Mouse (Mus musculus) midbrain, embryonic 13.5 days (tissue): ENCODE data around the gene Sema3b. TPM values are rescaled to one million over a fixed set of nuclear protein-coding genes. Genes with fewer than 3 reads are reported as not detected.
A peak's percentile ranks its signal among the peaks of the same experiment; 100 is the strongest.

Source experiments
- ATAC-seq: fragments of 200-750 bp; cut with Nextera tagmentation; 2 replicates; pipeline ENCODE4 v1.8.0; 2017; ENCODE audit warnings: mild to moderate bottlenecking, moderate TSS enrichment, moderate library complexity
- H3K27ac ChIP-seq: fragments of 300-500 bp; sonication (generic); 2 replicates; pipeline ENCODE4 v1.5.1; 2015; ENCODE audit warnings: inconsistent platforms, mild to moderate bottlenecking, moderate library complexity
- H3K27me3 ChIP-seq: fragments of 300-500 bp; sonication (generic); 2 replicates; pipeline ENCODE4 v1.6.1; 2015; ENCODE audit warnings: mild to moderate bottlenecking, inconsistent platforms
- H3K36me3 ChIP-seq: fragments of 300-500 bp; sonication (generic); 2 replicates; pipeline ENCODE4 v1.6.1; 2015; ENCODE audit warnings: mild to moderate bottlenecking, inconsistent platforms
- H3K4me1 ChIP-seq: fragments of 300-500 bp; sonication (generic); replicated peaks from 2 replicates; pipeline ENCODE4 v1.6.1; 2015; ENCODE audit warnings: inconsistent platforms
- H3K4me2 ChIP-seq: fragments of 300-500 bp; sonication (generic); replicated peaks from 2 replicates; pipeline ENCODE4 v1.6.1; 2015; ENCODE audit warnings: moderate library complexity, mild to moderate bottlenecking, inconsistent platforms
- H3K4me3 ChIP-seq: fragments of 300-500 bp; sonication (generic); replicated peaks from 2 replicates; pipeline ENCODE4 v1.5.1; 2015; ENCODE audit warnings: mild to moderate bottlenecking, inconsistent platforms
- H3K9ac ChIP-seq: fragments of 300-500 bp; sonication (generic); replicated peaks from 2 replicates; pipeline ENCODE4 v1.6.1; 2015; ENCODE audit warnings: mild to moderate bottlenecking, inconsistent platforms
- H3K9me3 ChIP-seq: fragments of 300-500 bp; sonication (generic); 2 replicates; pipeline ENCODE4 v1.6.1; 2016; ENCODE audit warnings: mild to moderate bottlenecking, inconsistent platforms
- WGBS: fragments of 180-500 bp; shearing (Covaris S2); methylation state at CpG from one replicate; pipeline ENCODE4 v1.1.7; 2015; 5-methylcytosine and 5-hydroxymethylcytosine counted together
- polyA plus RNA-seq: library from polyadenylated mRNA; unstranded; fragments of >200 nt; fragmentation: Nextera tagmentation; extraction: Ambion mirVana; gene quantifications from 2 replicates; pipeline ENCODE4 v1.2.1, GENCODE M21; 2015

Gene Sema3b
- polyA plus RNA-seq, 1 experiment from 2014 or later: 2.7 TPM

DNA sequence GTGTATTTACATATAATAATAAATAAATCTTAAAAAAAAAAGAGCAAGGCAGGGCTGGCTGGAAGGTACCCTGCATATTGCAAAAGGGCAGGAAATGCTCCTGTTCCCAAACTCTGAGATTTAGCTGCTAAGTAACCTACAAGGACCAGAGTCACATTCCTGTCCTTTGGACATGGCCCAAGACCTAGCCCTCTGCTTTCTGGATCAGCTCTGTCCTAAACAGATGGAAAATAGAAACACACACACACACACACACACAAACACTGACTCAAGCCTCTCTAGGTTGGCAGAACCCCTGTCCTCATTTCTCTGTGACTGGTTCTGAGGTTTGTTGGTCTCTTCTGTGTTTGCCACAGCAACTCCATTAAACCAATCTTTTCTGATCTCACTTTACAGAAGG is 11.9 kb upstream of the Sema3b start:
- Histone ChIP-seq H3K36me3 (peaks cover 79% of the 10 kb centered on the region), H3K27ac (no peak overlapping the region), H3K9ac (no peak overlapping the region), H3K4me2 (no peak overlapping the region), H3K4me1 (peaks cover 38% of the 10 kb centered on the region), H3K4me3 (no peak overlapping the region), H3K27me3 (no peaks in the 10 kb centered on the region), H3K9me3 (no peaks in the 10 kb centered on the region)
- no peak for ATAC-seq

DNA sequence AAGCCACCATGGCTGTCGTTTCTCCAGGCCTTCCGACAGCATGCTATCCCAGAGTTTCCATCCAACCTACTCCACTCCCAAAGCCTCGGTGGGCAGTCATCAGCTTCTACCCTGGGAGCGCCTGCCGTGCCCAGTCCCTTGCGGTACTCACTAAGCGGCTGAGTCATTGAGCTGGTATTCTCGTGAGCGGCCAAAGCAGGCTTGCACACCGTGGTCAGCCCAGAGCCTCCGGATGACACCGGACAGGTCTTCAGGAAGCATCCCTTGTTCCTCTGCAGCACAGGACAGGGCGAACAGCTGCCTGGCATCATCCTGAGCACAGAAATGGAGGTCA is 10.5 kb upstream of the Sema3b start:
- no peak for ATAC-seq
- no peak overlapping the region for H3K9ac ChIP-seq
- H3K27ac ChIP-seq: peak overlapping the region; percentile 32; the same call in 1 of the 2 replicates
- H3K4me2 ChIP-seq: no peak overlapping the region
- no peak overlapping the region for H3K4me3 ChIP-seq
- peaks cover 32% of the 10 kb centered on the region for H3K4me1 ChIP-seq
- H3K36me3 ChIP-seq: peaks cover 82% of the 10 kb centered on the region
- no peaks in the 10 kb centered on the region for H3K27me3 ChIP-seq
- no peaks in the 10 kb centered on the region for H3K9me3 ChIP-seq
- 85% methylated on average over 13 of the region's 13 CpGs for WGBS

DNA sequence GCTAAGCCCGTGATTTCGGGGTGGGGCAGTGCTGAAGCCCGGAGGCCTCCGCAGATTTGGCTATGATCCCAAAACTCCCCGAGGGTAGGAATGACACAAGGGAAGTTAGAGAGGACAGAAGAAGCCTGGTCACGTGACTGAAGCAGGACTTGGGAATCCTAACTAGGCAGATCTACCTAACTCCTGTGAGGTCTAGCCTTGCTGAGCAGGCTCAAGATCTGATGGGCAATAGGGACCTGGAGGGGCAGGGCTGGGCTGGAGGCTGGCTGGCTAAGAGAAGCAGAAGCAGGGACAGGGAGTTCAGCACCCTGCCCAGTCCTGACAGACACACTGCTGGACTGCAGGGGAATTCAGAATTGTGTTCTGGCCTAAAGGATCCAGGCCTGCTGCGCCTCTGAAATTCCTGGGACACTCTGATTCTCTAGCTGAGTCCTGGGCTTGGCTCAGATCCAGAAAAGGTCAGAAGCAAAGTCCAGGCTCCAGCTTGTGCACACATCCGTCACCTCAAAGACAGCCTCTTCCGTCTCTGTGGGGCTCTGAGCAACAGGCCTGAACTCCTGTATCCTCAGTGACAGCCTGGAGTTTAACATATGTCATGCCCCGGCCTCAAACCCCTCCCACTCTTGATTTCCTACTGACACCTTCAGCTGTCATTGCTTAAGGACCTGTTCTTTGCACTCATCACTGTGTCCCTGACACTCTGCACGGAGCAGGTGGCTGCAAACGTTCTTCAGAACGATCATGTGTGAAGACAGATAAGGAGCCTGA is 9.9 kb upstream of the Sema3b start:
- no peak for ATAC-seq
- WGBS: 70% methylated on average over 13 of the region's 13 CpGs
- peaks cover 82% of the 10 kb centered on the region for H3K36me3 ChIP-seq

DNA sequence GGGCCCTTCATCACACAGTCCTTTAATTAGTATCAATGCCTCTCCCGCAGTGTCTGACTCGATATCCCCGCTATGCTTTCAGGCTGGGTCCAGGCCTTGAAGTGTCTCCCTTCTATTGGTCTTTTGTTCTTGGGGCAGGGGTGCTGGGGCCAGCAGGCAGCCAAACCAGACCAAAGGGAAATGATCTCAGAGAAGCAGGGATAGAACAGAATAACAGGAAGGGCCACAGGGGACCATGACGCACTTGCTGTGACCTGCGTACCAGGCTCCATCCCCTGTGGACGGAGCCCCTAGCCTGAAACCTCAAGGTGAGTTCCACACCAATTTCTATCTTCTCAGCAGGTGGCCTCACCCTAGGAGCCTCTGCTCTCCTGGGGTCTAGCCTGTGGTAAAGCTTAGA is 9.1 kb upstream of the Sema3b start:
- Histone ChIP-seq H3K27ac (peak overlapping the region; percentile 32; the same call in 1 of the 2 replicates), H3K9ac (no peak overlapping the region), H3K4me3 (no peak overlapping the region), H3K4me1 (peaks cover 29% of the 10 kb centered on the region), H3K27me3 (no peaks in the 10 kb centered on the region), H3K36me3 (peaks cover 84% of the 10 kb centered on the region), H3K9me3 (no peaks in the 10 kb centered on the region), H3K4me2 (no peak overlapping the region)
- WGBS: 89% methylated on average over 6 of the region's 6 CpGs
- no peak for ATAC-seq

More for the DNA sequence above, 9.9 kb upstream of the Sema3b start:
- Histone ChIP-seq H3K4me3 (no peak overlapping the region), H3K4me2 (no peak overlapping the region), H3K4me1 (peaks cover 27% of the 10 kb centered on the region), H3K27me3 (no peaks in the 10 kb centered on the region), H3K9me3 (no peaks in the 10 kb centered on the region), H3K9ac (no peak overlapping the region), H3K27ac (peak overlapping the region; percentile 32; the same call in 1 of the 2 replicates)

DNA sequence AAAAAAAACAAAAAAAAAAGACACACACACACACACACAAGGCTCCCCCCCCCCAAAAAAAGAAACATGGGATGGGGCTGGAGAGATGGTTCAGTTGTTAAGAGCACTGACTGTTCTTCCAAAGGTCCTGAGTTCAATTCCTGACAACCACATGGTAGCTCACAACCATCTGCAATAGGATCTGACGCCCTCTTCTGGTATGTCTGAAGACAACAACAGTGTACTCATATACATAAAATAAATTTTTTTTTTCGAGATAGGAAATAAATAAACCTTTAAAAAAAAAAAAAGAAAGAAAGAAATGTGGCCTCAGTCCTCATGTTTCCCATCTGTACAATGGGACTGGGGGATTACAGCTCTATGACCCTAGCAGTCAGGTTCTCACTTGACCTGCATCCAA is 8.4 kb upstream of the Sema3b start:
- no peak overlapping the region for H3K4me3 ChIP-seq
- peaks cover 77% of the 10 kb centered on the region for H3K36me3 ChIP-seq
- H3K9me3 ChIP-seq: no peaks in the 10 kb centered on the region
- H3K9ac ChIP-seq: no peak overlapping the region
- H3K4me1 ChIP-seq: peaks cover 33% of the 10 kb centered on the region
- H3K4me2 ChIP-seq: no peak overlapping the region
- 90% methylated on average over 2 of the region's 2 CpGs for WGBS
- no peaks in the 10 kb centered on the region for H3K27me3 ChIP-seq
- ATAC-seq: no peak
- H3K27ac ChIP-seq: no peak overlapping the region

DNA sequence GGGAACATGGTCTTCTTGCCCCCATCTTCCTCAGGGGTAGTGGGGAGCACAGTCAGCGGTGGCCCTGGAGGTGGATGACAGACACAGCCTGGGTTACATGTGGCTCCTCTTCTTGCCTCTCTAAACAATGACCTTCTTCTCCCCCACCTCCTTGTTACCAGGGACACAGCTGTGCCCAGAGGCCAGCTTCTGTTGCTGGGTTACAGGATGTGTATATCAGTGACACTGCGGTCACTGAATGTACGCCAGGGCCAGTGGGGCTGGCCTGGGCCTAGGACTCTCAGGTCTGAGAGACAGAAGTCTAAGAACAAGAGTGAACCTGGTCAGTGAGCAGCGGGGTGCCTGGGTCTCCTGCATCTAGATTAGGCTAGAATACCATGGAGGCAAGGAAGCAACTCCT is 6.0 kb upstream of the Sema3b start:
- no peaks in the 10 kb centered on the region for H3K9me3 ChIP-seq
- H3K4me1 ChIP-seq: peaks cover 46% of the 10 kb centered on the region
- no peak overlapping the region for H3K4me2 ChIP-seq
- ATAC-seq: no peak
- peaks cover 65% of the 10 kb centered on the region for H3K36me3 ChIP-seq
- H3K9ac ChIP-seq: peak overlapping the region; percentile 10
- H3K4me3 ChIP-seq: no peak overlapping the region
- H3K27ac ChIP-seq: peak overlapping the region; percentile 99
- 53% methylated on average over 4 of the region's 4 CpGs for WGBS
- no peaks in the 10 kb centered on the region for H3K27me3 ChIP-seq

DNA sequence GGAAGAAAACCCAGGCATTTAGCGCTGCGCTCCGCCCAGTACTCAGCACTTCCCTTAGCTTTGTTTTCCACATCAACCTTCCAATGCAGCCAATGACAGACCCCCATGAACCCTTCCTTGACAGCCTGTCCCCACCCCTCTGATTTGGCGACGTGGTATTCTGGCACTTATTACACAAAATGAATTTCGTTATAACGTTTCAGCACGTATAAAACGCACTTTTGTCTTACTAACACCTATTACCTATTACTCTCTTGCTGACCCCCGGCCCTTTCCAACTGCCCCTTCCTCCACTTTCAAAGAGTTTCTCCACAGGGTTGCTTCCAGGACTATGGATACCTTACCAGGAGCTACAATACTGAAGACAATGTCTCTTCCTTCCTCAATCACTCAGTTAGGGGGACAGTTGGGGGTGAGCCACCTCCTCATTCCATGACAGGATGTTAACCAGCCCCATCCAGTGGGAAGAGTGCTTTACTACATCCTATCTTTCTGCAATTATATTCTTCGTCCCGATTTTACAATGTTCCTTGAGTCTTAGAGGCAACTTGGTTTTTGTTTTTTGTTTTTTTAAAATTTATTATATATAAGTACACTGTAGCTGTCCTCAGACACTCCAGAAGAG is 4.0 kb upstream of the Sema3b start:
- Histone ChIP-seq H3K9me3 (no peaks in the 10 kb centered on the region), H3K27ac (peak overlapping the region; percentile 99), H3K36me3 (peaks cover 45% of the 10 kb centered on the region), H3K9ac (no peak overlapping the region), H3K4me1 (peaks cover 45% of the 10 kb centered on the region), H3K27me3 (no peaks in the 10 kb centered on the region), H3K4me2 (peak overlapping the region; percentile 62), H3K4me3 (peak overlapping the region; percentile 33)
- peak; percentile 29; the same call in 1 of the 2 replicates for ATAC-seq
- WGBS: 11% methylated on average over 12 of the region's 12 CpGs

DNA sequence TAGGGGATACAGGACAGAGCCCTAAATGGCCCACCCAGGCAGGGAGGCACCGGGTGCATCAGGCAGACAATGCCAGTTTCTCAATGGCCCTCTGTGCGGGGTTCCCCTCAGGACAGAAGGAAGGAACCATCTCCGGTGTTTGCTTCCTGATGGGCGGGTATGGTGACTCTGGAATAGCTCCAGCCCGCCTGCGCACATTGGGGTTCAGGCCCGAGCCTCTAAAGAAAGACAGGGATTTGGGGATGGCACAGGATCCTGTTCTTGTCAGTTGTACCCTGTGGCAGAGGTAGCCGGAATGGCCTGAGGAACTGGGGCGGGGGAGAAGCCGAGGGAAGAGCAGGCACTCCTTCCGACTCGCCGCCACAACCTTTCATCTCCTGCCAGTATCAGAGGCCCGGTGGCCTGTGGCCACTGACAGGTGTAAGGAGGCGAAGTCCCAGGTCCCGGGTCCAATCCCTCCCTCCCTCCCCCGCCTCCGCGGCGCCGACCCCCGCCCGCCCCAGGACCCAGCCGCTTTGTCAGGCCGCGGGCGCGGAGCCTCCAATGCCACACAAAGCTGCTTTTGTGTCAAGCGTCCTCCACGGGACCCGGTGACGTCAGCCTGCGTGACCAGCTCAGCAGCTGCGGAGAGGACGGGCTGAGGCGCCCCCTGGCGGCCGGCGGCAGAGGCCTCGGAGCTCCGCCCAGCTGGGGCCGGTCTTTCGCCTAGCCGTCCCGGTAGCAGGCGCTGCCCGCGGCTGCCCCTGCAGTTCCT is 3.3 kb upstream of the Sema3b start:
- ATAC-seq: peak; percentile 94
- WGBS: 1% methylated on average over 45 of the region's 48 CpGs
- Histone ChIP-seq H3K9me3 (no peaks in the 10 kb centered on the region), H3K4me3 (peak overlapping the region; percentile 33), H3K36me3 (peaks cover 38% of the 10 kb centered on the region), H3K9ac (peak overlapping the region; percentile 80), H3K27me3 (no peaks in the 10 kb centered on the region), H3K4me2 (peak overlapping the region; percentile 62), H3K27ac (peak overlapping the region; percentile 99), H3K4me1 (peaks cover 51% of the 10 kb centered on the region)

DNA sequence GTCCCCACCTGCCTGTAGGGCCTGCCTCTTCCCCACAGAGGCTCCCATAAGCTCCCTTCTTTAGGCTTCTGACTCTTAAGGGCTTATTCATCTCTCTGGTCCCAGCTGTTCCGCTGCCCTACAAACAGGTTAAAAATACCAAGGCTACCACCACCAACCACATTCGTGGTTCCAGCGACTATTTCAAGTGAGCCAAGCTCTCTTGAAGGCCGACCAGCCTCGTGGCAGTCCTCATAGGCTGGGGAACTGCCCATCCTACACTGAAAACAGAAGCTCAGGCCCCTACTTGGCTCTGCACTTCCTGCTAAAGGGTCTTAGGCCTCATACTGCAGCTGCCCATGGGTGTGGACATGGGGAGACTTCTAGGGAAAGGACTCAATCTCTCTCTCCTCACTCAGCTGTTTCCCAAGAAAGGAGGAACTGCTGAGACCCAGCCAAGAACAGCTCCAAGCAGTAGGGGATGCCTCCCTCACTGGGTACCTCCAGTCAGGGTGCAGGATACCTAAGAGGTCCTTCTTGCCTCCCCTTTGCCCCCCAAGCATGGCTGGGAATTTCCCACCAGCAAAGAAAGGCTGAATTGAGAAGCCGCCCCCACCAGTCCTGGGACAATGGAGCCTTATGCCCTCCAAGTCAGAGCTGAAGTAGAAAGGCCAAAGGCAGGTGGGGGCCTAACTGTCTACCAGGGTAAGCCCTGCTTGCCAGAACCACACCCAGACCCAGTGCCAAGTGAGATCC is 2.6 kb upstream of the Sema3b start:
- peak overlapping the region; percentile 33; the same call in 1 of the 2 replicates for H3K4me3 ChIP-seq
- WGBS: 75% methylated on average over 6 of the region's 6 CpGs

DNA sequence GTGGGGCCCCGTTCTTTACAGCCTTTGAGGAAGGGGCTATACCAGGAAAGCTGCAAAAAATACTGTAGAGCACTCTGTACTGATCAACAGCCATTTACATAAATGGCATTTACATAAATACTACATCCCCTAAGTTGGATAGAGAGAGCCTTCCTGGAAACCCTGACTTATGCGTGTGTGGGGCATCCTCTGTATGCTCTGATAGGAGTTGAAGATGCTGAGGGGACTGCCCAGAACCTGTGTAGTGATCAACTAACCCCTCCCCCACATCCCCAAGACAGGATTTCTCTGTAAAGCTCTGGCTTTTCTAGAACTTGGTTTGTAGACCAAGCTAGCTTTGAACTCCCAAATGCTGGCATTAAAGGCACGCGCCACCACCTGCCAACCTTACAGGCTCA is 403 bp upstream of the Sema3b start:
- no peak for ATAC-seq
- WGBS: 62% methylated on average over 4 of the region's 4 CpGs
- Histone ChIP-seq H3K4me2 (no peak overlapping the region), H3K9me3 (no peaks in the 10 kb centered on the region), H3K4me1 (peaks cover 67% of the 10 kb centered on the region), H3K9ac (no peak overlapping the region), H3K27ac (no peak overlapping the region), H3K36me3 (peaks cover 9% of the 10 kb centered on the region), H3K4me3 (no peak overlapping the region), H3K27me3 (no peaks in the 10 kb centered on the region)

More for the DNA sequence above, 2.6 kb upstream of the Sema3b start:
- no peak for ATAC-seq
- Histone ChIP-seq H3K9me3 (no peaks in the 10 kb centered on the region), H3K4me2 (peak overlapping the region; percentile 62), H3K36me3 (peaks cover 31% of the 10 kb centered on the region), H3K27ac (peak overlapping the region; percentile 99), H3K27me3 (no peaks in the 10 kb centered on the region), H3K4me1 (peaks cover 57% of the 10 kb centered on the region), H3K9ac (peak overlapping the region; percentile 80)

DNA sequence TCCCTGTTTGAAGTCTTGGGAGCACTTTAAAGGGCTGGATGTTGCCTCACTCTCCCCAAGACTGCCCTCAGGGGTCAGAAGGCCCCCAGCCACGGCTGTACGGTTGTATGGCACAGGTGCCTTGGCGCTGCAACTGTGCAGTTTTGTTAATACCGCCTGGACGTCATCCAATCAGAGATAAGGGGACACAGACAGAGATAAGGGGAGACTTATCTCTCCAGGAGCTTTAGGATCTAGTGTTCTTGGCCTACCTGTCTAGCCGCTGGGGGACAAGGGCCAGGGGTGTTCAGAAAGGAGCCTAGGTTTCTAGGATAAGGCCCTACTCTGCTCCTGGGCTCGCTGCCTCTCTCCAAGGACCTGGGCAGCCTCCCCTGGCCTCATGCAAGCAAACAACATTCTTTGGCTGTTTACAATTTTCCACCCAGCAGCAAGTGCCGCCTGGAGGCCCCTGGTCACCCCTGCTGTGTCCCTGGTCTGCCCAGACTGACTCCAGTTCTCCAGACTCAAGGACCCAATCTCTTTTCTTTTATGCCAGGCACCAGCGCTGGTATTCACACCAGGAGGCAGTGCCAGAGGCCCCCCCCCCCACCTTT is 1.3 kb downstream of the Sema3b start:
- Histone ChIP-seq H3K9ac (no peak overlapping the region), H3K27ac (no peak overlapping the region), H3K4me3 (no peak overlapping the region), H3K4me2 (no peak overlapping the region), H3K27me3 (no peaks in the 10 kb centered on the region), H3K9me3 (no peaks in the 10 kb centered on the region), H3K4me1 (peaks cover 66% of the 10 kb centered on the region), H3K36me3 (no peaks in the 10 kb centered on the region)
- WGBS: 60% methylated on average over 9 of the region's 9 CpGs
- no peak for ATAC-seq
